Mouse (Mus musculus): Measurements from ENCODE around the gene Rims3. TPM values are rescaled to one million over a fixed set of nuclear protein-coding genes. Genes with fewer than 3 reads are reported as not detected.

Gene Rims3
- total RNA-seq, 2 experiments from 2014 or later: 0.05 TPM; not detected in 1

GRCm38 (mm10) chr4:120849451-120849850, 5.2 kb upstream of the Rims3 start:
- DNase-seq (ENCODE audit: low spot score): no peak

GRCm38 (mm10) chr4:120850946-120851345, 3.7 kb upstream of the Rims3 start:
- DNase-seq (ENCODE audit: low spot score): peak; percentile 52

DNA sequence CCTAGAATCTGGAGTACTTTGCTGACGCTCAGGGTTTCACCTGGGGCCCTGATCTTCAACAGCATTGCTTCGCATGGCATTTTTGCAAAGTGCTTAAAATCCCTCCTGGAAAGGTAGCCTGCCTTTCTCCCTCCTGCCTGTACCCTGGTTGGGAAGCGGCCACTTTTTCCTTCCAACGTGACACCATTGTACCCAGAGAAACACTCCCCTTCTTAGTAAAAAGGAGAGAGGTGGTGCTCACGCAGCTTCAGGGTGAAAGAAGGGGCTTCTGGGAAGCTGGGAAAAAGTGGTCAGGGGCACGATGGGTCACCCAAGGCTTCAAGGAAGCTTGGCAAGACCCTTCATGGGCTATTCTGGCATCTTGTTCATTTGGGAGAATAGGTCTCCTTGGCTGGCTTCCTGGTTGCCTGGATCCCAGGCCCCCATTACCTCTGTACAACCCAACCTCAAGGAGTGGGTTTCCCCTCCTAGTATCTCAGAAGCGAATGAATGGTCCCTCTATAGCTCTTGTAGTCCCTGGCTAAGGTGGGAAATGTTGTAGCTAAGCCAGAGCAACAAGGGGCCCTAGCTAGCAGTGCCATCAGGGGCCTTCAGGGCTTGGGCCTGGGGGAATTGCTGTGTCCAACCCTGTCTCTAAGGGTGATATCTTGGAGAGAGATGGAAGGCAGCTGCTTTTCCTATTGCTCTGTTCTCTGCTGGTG, 894 bp downstream of the Rims3 start:
- no peak for DNase-seq (ENCODE audit: low spot score)

DNA sequence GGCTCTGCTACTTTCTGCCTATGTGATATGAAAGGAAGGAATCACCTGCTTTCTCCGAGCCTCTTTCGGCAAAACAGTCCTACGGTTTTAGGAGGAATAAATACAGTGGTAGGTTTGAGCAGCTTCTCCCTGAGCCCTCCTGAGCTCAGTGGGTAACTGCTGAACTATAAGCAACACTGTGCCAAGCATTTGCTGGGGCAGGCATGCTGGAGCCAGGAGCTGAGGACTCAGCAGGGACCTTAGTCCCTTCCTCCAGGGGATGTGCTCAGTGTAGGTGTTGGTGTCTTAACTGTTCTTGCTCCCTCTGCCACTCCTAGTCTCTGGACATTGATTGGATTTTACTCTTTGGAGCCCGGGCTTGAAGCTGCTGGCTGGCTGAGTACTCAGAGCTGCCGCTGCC, 1.8 kb downstream of the Rims3 start:
- no peak for DNase-seq (ENCODE audit: low spot score)

DNA sequence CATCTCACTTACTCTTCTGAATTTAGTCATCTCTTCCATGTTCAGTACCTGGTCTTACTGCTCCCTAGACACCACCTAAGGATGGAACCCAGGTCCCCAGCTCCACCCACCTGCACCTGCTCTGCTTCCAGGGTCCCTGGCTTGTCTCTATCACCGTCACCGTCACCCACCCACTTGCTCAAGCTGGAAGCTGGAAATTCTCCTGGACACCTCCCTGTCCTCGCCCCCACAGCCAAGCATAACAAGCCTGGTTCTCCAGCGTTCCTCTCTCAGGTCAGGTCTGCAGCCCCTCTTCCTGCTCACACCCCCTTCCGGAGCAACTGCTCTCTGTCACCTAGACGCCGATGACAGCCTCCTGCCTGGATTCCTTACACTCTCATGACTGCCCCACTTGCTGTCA, 5.2 kb downstream of the Rims3 start:
- no peak for DNase-seq (ENCODE audit: low spot score)

- no peak for DNase-seq (ENCODE audit: low spot score)
These were observed 11.6 kb downstream of the Rims3 start for GRCm38 (mm10) chr4:120866211-120866610.

- no peak for DNase-seq (ENCODE audit: low spot score)
These were observed 13.6 kb downstream of the Rims3 start for GRCm38 (mm10) chr4:120868246-120868645.

- DNase-seq (ENCODE audit: low spot score): no peak
These were observed 14.4 kb downstream of the Rims3 start for GRCm38 (mm10) chr4:120868988-120869387.

GRCm38 (mm10) chr4:120870262-120870748, 15.7 kb downstream of the Rims3 start:
- no peak for DNase-seq (ENCODE audit: low spot score)

- no peak for DNase-seq (ENCODE audit: low spot score)
These were observed 21.3 kb downstream of the Rims3 start for GRCm38 (mm10) chr4:120875961-120876360.

- no peak for DNase-seq (ENCODE audit: low spot score)
These were observed 24.1 kb downstream of the Rims3 start for GRCm38 (mm10) chr4:120878728-120879127.

DNA sequence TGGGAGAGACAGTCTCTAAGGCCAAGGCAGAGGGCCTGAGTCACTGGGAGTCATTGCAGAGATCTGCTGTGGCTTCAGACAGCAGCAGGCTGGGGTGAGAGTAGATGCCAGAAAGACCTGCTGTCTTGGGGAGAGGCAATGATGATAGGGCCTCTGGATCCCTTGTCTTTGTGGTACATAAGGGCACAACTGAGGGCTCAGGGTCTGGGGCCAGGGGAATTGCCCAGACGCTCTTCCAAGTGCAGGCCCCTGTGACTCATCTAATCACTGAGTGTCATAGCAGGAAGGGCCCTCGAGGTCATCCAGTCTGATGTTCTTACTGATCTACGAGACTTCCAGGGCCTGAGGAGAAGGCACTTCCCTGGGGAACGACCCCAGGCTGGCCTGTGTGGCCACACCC, 24.8 kb downstream of the Rims3 start:
- DNase-seq (ENCODE audit: low spot score): no peak

DNA sequence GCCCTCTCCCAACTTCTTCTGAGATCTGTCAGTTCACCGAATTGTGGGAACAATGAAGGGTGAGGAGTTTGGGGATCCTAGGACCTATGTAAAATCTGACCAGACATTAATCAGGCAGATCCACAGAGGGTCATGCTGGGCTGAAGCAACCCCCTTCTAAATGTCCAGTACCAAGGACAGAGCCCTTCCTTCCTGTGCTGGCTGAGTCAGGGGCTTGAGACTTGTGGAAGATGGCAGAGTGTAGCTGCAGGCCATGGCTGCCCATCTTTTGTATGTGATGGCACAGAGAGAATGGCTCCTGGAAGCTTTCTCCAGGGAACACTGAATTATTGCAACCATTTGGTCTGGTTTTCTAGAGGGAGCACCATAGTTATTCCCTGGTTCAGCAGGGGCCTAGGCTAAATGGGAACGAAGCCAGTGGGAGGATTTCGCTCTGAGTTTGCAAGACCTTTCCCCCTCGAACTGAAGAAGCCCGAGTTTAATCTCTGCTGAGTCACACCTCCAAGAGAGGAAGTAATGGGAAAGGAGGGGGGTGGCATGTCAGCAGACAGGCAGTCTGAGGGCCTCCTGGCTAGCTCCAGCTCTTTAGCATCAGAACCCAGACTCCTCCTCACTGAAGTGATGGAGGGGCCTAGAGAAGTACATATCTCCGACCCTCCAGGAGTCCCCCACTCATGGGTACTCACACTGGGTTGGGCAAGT, 26.3 kb downstream of the Rims3 start:
- DNase-seq (ENCODE audit: low spot score): no peak

- DNase-seq (ENCODE audit: low spot score): no peak
These were observed 27.5 kb downstream of the Rims3 start for GRCm38 (mm10) chr4:120882002-120882625.

- no peak for DNase-seq (ENCODE audit: low spot score)
These were observed 30.8 kb downstream of the Rims3 start for GRCm38 (mm10) chr4:120885208-120886120.

- DNase-seq (ENCODE audit: low spot score): no peak
These were observed 31.5 kb downstream of the Rims3 start for GRCm38 (mm10) chr4:120886131-120886530.

GRCm38 (mm10) chr4:120886811-120887210, 32.2 kb downstream of the Rims3 start:
- no peak for DNase-seq (ENCODE audit: low spot score)

- DNase-seq (ENCODE audit: low spot score): peak; percentile 33
These were observed 32.9 kb downstream of the Rims3 start for GRCm38 (mm10) chr4:120887381-120888112.

GRCm38 (mm10) chr4:120888884-120889283, 34.3 kb downstream of the Rims3 start:
- DNase-seq (ENCODE audit: low spot score): no peak

GRCm38 (mm10) chr4:120890754-120891440, 36.3 kb downstream of the Rims3 start:
- no peak for DNase-seq (ENCODE audit: low spot score)
